ENCODE assay signal across 17 mouse cellular contexts in genomic region chr6:55182655-55183430, GRCm38 (mm10). TPM values are rescaled to one million over a fixed set of nuclear protein-coding genes. Genes with fewer than 3 reads are reported as not detected.
"Had no signal": no experiment of that assay in that cellular context is flagged by ENCODE, and none has a peak within 500 bp of the region (broad histone marks: within the 10 kb centered on the region; RNA-seq: fewer than 3 reads in every experiment).

No protein-coding gene starts in this region.

- H3K4me3 ChIP-seq: layer of hippocampus, adult 2 months; limb, embryonic 10.5 days; limb, embryonic 13.5 days; liver, embryonic 12.5 days; liver, embryonic 15.5 days had no signal

- H3K9ac ChIP-seq: limb, embryonic 13.5 days; liver, embryonic 12.5 days; liver, embryonic 15.5 days had no signal

- DNase-seq: layer of hippocampus, adult 9-11 months; lung, adult 2 months; lung, postnatal 14 days; midbrain, embryonic 14.5 days; thymus, postnatal 25 days had no signal

- H3K4me1 ChIP-seq: limb, embryonic 10.5 days; limb, embryonic 13.5 days; liver, embryonic 12.5 days; liver, embryonic 15.5 days had no signal

- H3K27me3 ChIP-seq: limb, embryonic 13.5 days; liver, embryonic 12.5 days; liver, embryonic 15.5 days had no signal

- H3K27ac ChIP-seq: hindbrain, postnatal 0 days; layer of hippocampus, adult 2 months; limb, embryonic 10.5 days; limb, embryonic 13.5 days; liver, embryonic 12.5 days; liver, embryonic 15.5 days had no signal

- H3K36me3 ChIP-seq: limb, embryonic 10.5 days; limb, embryonic 13.5 days; liver, embryonic 12.5 days; liver, embryonic 15.5 days had no signal

RNA-seq across cellular contexts. Expression of gene Inmt, which starts 8.0 kb away (rescaled TPM):
- total RNA-seq: megakaryocyte progenitor cell, adult 5-6 weeks; megakaryocyte-erythroid progenitor cell, adult 5-6 weeks; midbrain, postnatal 0 days had no signal
- polyA plus RNA-seq: hindbrain, postnatal 0 days; inflammation-experienced regulatory T-cells, adult 6 months; midbrain, embryonic 14.5 days; midbrain, postnatal 0 days; neural tube, embryonic 11.5 days; neural tube, embryonic 14.5 days had no signal

RNA-seq across cellular contexts. Expression of gene Mindy4, which starts 20.3 kb away (rescaled TPM):
- polyA plus RNA-seq: inflammation-experienced regulatory T-cells, adult 6 months had no signal

RNA-seq across cellular contexts. Expression of gene Crhr2, which starts 50.0 kb away (rescaled TPM):
- total RNA-seq: megakaryocyte progenitor cell, adult 5-6 weeks; megakaryocyte-erythroid progenitor cell, adult 5-6 weeks had no signal
- polyA plus RNA-seq: inflammation-experienced regulatory T-cells, adult 6 months had no signal
